Mouse (Mus musculus) thymus, adult 2 months (tissue): ENCODE data around the gene Abcc3. TPM values are rescaled to one million over a fixed set of nuclear protein-coding genes. Genes with fewer than 3 reads are reported as not detected.

Experiments used
- DNase-seq: peaks from one replicate; pipeline ENCODE4 v3.0.0; 2021
- H3K27ac ChIP-seq: fragments of 200-500 bp; 2 replicates; pipeline ENCODE4 v1.5.1; 2012; ENCODE audit warnings: low read length, control low read depth; ENCODE audit not compliant: control insufficient read depth, insufficient read depth
- H3K27me3 ChIP-seq: fragments of 200-500 bp; 2 replicates; pipeline ENCODE4 v1.6.1; 2012; ENCODE audit warnings: mild to moderate bottlenecking, low read length, moderate library complexity, mixed read lengths; ENCODE audit not compliant: control insufficient read depth, insufficient read depth
- H3K36me3 ChIP-seq: fragments of 200-500 bp; 2 replicates; pipeline ENCODE4 v1.6.1; 2012; ENCODE audit warnings: mild to moderate bottlenecking, low read length, moderate library complexity; ENCODE audit not compliant: control insufficient read depth, insufficient read depth
- H3K4me1 ChIP-seq: fragments of 200-500 bp; replicated peaks from 2 replicates; pipeline ENCODE4 v1.6.1; 2012; ENCODE audit warnings: low read length; ENCODE audit not compliant: control insufficient read depth, insufficient read depth
- H3K4me3 ChIP-seq: fragments of 200-500 bp; 2 replicates; pipeline ENCODE4 v1.5.1; 2012; ENCODE audit warnings: mild to moderate bottlenecking, low read length, control low read depth, moderate library complexity; ENCODE audit not compliant: control insufficient read depth, insufficient read depth
- CTCF ChIP-seq: fragments of 200-500 bp; IDR thresholded peaks from 2 replicates; pipeline ENCODE4 v1.5.1; 2012; ENCODE audit warnings: mild to moderate bottlenecking, control low read depth, low read length, moderate library complexity, borderline replicate concordance; ENCODE audit not compliant: control insufficient read depth, poor library complexity, insufficient read depth; ENCODE audit errors: extremely low read depth
- POLR2A ChIP-seq: fragments of 200-500 bp; IDR thresholded peaks from 2 replicates; pipeline ENCODE4 v1.6.1; 2012; ENCODE audit warnings: mild to moderate bottlenecking, low read length, control low read depth, moderate library complexity; ENCODE audit not compliant: control insufficient read depth, poor library complexity, insufficient read depth; ENCODE audit errors: extremely low read depth
- WGBS: fragments of 180-500 bp; shearing (Covaris S2); methylation state at CpG from one replicate; pipeline ENCODE4 v1.1.7; 2018; 5-methylcytosine and 5-hydroxymethylcytosine counted together
- polyA plus RNA-seq: library from polyadenylated mRNA; depleted of rRNA; stranded (reverse); fragments of >200 nt; gene quantifications from 2 replicates; pipeline ENCODE4 v1.2.3, GENCODE M21; 2012

Gene Abcc3
- polyA plus RNA-seq, 1 experiment: 21.5 TPM

DNA sequence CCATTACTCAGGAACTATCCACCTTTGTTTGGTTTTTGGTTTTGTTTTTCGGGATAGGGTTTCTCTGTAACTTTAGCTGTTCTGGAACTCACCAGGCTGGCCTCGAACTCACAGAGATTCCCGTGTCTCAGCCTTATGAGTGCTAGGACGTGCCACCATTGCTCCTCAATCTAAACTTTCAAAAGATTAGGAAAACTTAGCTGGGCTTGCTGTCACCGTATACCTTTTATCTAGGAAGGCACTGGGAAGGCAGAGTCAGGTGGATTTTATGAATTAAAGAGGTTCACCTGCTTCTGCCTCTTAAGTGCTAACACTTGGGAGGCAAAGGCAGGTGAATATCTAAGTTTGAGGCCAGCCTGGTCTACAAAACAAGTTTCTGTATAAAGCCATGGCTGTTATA is 70.2 kb downstream of the Abcc3 start:
- H3K4me1 ChIP-seq: peaks cover 8% of the 10 kb centered on the region
- DNase-seq: no peak
- H3K4me3 ChIP-seq: no peak overlapping the region
- WGBS: 71% methylated on average over 5 of the region's 5 CpGs
- H3K27ac ChIP-seq: no peak overlapping the region
- TF ChIP-seq CTCF (no peak), POLR2A (no peak)
- H3K27me3 ChIP-seq: no peaks in the 10 kb centered on the region
- no peaks in the 10 kb centered on the region for H3K36me3 ChIP-seq

DNA sequence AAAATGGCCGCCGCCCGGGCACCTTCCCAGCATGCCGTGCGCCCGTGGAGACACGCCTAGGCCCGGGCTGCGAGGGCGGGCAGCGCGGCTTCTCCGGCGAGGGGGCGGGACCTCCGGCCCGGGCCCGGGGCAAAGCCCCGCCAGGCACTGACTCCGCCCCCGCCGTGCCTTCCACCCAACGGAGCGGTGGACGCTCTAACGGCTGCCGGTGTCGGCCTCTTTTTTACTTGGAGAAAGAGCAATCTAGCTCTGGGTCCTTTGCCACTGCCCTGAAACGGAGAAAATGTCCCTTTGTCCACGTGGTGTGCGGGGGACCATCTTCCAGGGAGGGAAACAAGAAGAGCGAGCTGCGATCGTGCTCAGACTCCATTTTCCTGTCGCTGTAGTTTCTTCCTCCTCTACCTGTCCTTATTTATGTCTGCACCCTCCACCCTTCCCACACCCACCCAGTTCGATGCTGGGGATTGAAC is 70.8 kb downstream of the Abcc3 start, which contains the start of gene Luc7l3:
Gene Luc7l3, minus strand, starts transcription at position 58 of the 470 bp plus-strand sequence.
- DNase-seq: peak; percentile 96
- H3K27me3 ChIP-seq: no peaks in the 10 kb centered on the region
- TF ChIP-seq CTCF (peak; percentile 56; the same call in 1 of the 2 replicates), POLR2A (peak; percentile 98)
- H3K36me3 ChIP-seq: no peaks in the 10 kb centered on the region
- H3K27ac ChIP-seq: peak within 1 kb of the TSS; percentile 67
- peaks cover 7% of the 10 kb centered on the region for H3K4me1 ChIP-seq
- peak within 1 kb of the TSS; percentile 88 for H3K4me3 ChIP-seq
- WGBS: 1% methylated on average over 36 of the region's 36 CpGs

DNA sequence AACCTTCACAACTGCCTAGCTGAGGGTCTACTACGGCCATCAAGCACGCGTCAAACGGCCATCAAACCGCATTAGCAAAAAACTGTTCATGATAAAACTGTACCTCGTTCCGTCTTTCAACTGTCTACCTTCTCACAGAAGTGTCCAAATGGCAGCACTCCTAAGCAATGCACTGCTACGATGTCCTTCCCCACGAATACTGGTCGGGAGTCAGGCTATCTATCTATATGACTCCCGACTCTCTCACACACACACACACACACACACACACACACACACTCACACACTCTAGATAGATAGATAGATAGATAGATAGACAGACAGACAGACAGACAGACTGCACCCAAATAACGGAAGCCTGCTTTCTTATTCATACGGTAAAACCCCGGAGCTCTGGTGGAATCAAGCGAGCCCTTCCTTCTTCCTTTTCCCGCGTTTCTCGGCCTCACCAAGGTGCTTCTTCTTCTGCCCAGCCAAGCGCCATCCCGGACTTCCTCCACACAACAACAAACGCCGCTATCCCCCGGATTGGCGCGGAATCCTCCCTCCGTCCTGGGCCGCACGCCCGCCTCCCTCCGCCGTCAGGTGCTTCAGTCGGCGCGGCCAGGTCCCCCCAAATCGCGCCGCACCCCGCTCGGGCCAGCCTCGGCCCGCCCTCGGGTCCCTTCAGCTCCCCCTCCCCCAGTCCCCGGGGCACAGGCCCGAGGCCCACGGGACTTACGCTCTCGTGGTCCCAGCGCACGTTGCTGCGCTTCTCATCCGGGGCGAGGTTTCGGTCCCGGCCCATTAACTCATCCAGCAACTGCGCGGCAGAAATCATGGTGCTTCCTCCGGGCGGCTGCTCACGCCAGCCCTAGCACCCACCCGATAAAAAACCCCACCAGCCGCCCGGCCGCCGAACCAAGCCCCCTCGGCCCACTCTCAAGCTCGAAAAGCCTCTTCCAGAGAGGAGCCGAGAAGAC is 71.5 kb downstream of the Abcc3 start:
- Histone ChIP-seq H3K36me3 (no peaks in the 10 kb centered on the region), H3K4me3 (peak overlapping the region; percentile 88), H3K27ac (peak overlapping the region; percentile 66), H3K4me1 (peaks cover 7% of the 10 kb centered on the region), H3K27me3 (no peaks in the 10 kb centered on the region)
- WGBS: under 1% methylated on average over 67 of the region's 67 CpGs
- no peak for TF ChIP-seq CTCF
- TF ChIP-seq POLR2A: no peak
- no peak for DNase-seq

DNA sequence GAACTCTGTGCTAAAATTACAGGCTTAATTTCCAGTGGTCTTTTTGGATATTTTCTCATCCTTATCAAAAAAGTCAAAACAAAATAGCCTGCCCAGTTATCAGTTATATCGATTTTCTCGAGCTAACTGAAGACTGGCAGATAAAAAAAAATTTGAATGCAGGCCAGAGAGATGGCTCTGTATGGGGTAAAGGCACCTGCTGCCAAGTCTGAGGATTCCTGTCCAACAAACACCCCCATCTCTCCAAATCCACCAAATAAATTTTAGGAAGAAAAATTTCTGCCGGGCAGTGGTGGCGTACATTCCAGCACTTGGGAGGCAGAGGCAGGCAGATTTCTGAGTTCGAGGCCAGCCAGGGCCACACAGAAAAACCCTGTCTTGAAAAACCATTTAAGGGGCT is 74.7 kb downstream of the Abcc3 start:
- H3K27me3 ChIP-seq: no peaks in the 10 kb centered on the region
- WGBS: 81% methylated on average over 5 of the region's 5 CpGs
- no peak overlapping the region for H3K27ac ChIP-seq
- peaks cover 7% of the 10 kb centered on the region for H3K4me1 ChIP-seq
- DNase-seq: no peak
- no peak for TF ChIP-seq POLR2A
- no peak for TF ChIP-seq CTCF
- H3K4me3 ChIP-seq: no peak overlapping the region
- H3K36me3 ChIP-seq: no peaks in the 10 kb centered on the region

DNA sequence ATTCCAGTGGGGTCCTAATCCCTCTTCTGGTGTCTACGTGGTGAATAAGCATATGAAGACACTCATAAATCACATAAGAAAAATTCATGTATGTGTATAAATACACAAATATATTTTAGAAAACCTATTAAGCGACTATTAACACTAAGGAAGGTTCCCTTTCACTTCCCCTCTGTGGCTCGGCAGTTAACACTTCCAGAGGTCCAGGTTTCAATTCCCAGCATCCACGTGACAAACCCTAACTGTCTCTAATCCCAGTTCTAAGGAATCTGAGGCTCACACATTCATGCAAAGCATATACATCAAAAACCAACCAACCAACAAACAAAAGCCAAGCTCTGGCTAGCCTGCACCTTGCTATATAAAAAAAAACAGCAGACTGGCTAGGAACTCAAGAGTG is 75.3 kb downstream of the Abcc3 start:
- TF ChIP-seq CTCF (no peak), POLR2A (no peak)
- H3K27me3 ChIP-seq: no peaks in the 10 kb centered on the region
- no peak for DNase-seq
- 64% methylated on average over 4 of the region's 4 CpGs for WGBS
- no peak overlapping the region for H3K4me3 ChIP-seq
- H3K4me1 ChIP-seq: peaks cover 6% of the 10 kb centered on the region
- H3K27ac ChIP-seq: no peak overlapping the region
- no peaks in the 10 kb centered on the region for H3K36me3 ChIP-seq

DNA sequence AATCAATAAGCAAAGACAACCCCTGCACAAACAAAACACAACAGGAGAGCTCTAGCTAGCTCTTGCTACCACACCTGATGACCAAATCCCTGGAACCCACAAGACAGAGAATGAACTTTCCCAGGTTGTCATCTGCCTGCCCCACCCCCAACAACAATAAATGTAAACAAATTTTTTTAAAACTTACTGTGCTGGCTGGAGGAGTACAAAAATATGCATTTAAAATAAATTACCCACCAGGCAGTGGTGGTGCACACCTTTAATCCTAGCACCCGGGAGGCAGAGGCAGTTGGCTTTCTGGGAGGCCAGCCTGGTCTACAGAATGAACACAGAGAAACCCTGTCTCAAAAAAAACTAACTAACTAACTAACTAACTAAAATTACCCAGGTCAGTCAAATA is 75.8 kb downstream of the Abcc3 start:
- TF ChIP-seq CTCF (no peak), POLR2A (no peak)
- DNase-seq: no peak
- Histone ChIP-seq H3K4me1 (peaks cover 3% of the 10 kb centered on the region; the same call in 1 of the 2 replicates), H3K27ac (no peak overlapping the region), H3K4me3 (no peak overlapping the region), H3K27me3 (no peaks in the 10 kb centered on the region), H3K36me3 (no peaks in the 10 kb centered on the region)
- WGBS: 78% methylated on average over 1 of the region's 1 CpGs

DNA sequence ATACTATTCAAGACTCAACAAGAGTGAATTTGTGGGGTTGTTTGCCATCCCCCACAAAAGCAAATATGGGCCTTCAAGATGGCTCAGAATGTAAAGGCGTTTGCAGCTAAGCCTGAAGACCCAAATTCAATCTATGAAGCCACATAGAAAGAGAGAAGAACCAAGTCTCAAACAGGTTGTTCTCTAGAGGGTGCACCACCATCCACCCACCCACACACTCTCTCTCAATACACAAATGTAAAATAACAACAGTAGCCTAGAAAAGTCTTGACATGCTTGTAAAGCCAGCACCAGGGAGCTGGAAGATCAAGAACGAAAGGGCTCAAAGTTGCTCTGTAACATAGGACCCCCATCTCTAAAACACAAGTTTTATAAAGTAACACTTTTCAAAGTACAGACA is 76.3 kb downstream of the Abcc3 start:
- Histone ChIP-seq H3K27me3 (no peaks in the 10 kb centered on the region), H3K27ac (no peak overlapping the region), H3K36me3 (no peaks in the 10 kb centered on the region), H3K4me1 (peaks cover 3% of the 10 kb centered on the region; the same call in 1 of the 2 replicates), H3K4me3 (no peak overlapping the region)
- DNase-seq: no peak
- WGBS: 90% methylated on average over 2 of the region's 2 CpGs
- TF ChIP-seq POLR2A: no peak
- TF ChIP-seq CTCF: no peak
